Mouse (Mus musculus) hindbrain, postnatal 0 days (tissue): Measurements from ENCODE around the gene Mrvi1. TPM values are rescaled to one million over a fixed set of nuclear protein-coding genes. Genes with fewer than 3 reads are reported as not detected.

ENCODE experiments used
- ATAC-seq: fragments of 200-750 bp; cut with Nextera tagmentation; 2 replicates; pipeline ENCODE4 v1.8.0; 2017; ENCODE audit warnings: mild to moderate bottlenecking, moderate TSS enrichment, moderate library complexity
- DNase-seq: peaks from one replicate; pipeline ENCODE4 v3.0.0-alpha.2; 2015; ENCODE audit warnings: low spot score
- H3K27ac ChIP-seq: fragments of 300-500 bp; sonication (generic); 2 replicates; pipeline ENCODE4 v1.5.1; 2014; ENCODE audit warnings: mild to moderate bottlenecking
- H3K27me3 ChIP-seq: fragments of 300-500 bp; sonication (generic); 2 replicates; pipeline ENCODE4 v1.6.1; 2014; ENCODE audit warnings: low read length, mixed read lengths; ENCODE audit not compliant: insufficient read depth
- H3K36me3 ChIP-seq: fragments of 300-500 bp; sonication (generic); 2 replicates; pipeline ENCODE4 v1.6.1; 2014; ENCODE audit warnings: low read length, mixed read lengths; ENCODE audit not compliant: insufficient read depth
- H3K4me1 ChIP-seq: fragments of 300-500 bp; sonication (generic); 2 replicates; pipeline ENCODE4 v1.6.1; 2014; ENCODE audit warnings: antibody characterized with exemption, low read length, mixed read lengths; ENCODE audit not compliant: insufficient read depth
- H3K4me2 ChIP-seq: fragments of 300-500 bp; sonication (generic); 2 replicates; pipeline ENCODE4 v1.6.1; 2014; ENCODE audit warnings: low read depth, mild to moderate bottlenecking, low read length, moderate library complexity, mixed read lengths
- H3K4me3 ChIP-seq: fragments of 300-500 bp; sonication (generic); 2 replicates; pipeline ENCODE4 v1.5.1; 2014; ENCODE audit warnings: low read length
- H3K9ac ChIP-seq: fragments of 300-500 bp; sonication (generic); replicated peaks from 2 replicates; pipeline ENCODE4 v1.6.1; 2014; ENCODE audit warnings: mild to moderate bottlenecking, low read length, moderate library complexity, mixed read lengths
- H3K9me3 ChIP-seq: fragments of 300-500 bp; sonication (generic); 2 replicates; pipeline ENCODE4 v1.6.1; 2016; ENCODE audit warnings: low read length, mixed read lengths
- CTCF ChIP-seq: IDR thresholded peaks from 2 replicates; pipeline ENCODE4 v1.5.1; 2016; ENCODE audit warnings: antibody characterized with exemption, control low read depth, low read depth
- WGBS: fragments of 180-500 bp; shearing (Covaris S2); extraction: QIAGEN DNeasy Blood & Tissue Kit; methylation state at CpG from one replicate; pipeline ENCODE4 v1.1.7; 2014; 5-methylcytosine and 5-hydroxymethylcytosine counted together
- polyA plus RNA-seq: library from polyadenylated mRNA; unstranded; fragments of >200 nt; fragmentation: Nextera tagmentation; extraction: Ambion mirVana; gene quantifications from 2 replicates; pipeline ENCODE4 v1.2.1, GENCODE M21; 2015
- total RNA-seq: library from RNA; depleted of rRNA; stranded (reverse); fragments of >200 nt; gene quantifications from 2 replicates; pipeline ENCODE4 v1.2.3, GENCODE M21; 2014

Mrvi1 gene
- total and polyA plus RNA-seq, 2 experiments from 2014 or later, result 0.78 to 3.3 TPM

DNA sequence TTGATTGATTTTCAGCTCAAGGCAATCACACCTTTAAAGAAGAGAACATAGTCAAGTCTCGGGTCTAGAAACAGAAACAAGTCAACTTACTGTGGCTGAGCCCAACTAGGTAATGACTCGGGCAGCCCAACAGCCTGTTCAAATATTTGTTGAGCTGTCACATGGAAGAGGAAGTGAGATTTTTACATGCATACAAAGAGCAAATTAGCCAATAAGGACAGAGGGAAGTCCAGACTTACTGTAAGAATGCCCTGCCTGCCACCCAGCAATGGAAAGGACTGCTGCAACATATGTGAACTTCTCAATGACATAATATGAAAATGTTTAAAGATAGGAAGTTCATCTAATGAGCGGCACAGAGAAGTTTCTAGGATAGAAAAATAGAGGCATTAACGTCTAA, 141.9 kb downstream of the Mrvi1 start:
- ATAC-seq (no peak), DNase-seq (no peak)
- Histone ChIP-seq H3K27me3 (no peaks in the 10 kb centered on the region), H3K36me3 (peaks cover 4% of the 10 kb centered on the region; the same call in 1 of the 2 replicates), H3K4me3 (no peak overlapping the region), H3K4me2 (no peak overlapping the region), H3K9me3 (no peaks in the 10 kb centered on the region), H3K4me1 (no peaks in the 10 kb centered on the region), H3K27ac (no peak overlapping the region), H3K9ac (no peak overlapping the region)
- TF ChIP-seq CTCF, result no peak
- WGBS, result 81% methylated on average over 4 of the region's 4 CpGs

DNA sequence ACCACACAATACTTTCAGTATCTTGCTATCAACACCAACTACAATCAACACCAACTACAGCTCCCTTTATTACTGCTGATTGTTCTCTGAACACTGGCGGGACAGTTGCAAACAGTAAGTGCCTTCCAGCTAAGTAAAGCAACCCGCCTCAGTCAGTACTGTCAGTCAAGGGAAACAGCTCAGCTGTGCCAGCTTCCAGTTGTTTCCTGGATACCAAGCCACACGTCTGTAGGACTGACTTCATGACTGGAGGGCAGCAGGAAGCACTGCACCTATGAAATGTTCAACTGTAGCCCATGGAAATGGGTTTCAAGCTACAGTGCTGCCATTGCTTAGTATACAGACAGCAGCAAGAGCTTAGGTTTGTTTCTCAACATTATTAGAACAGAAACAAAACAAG, 147.7 kb downstream of the Mrvi1 start:
- ATAC-seq (no peak), DNase-seq (no peak)
- Histone ChIP-seq H3K36me3 (peaks cover 17% of the 10 kb centered on the region), H3K27me3 (no peaks in the 10 kb centered on the region), H3K9ac (no peak overlapping the region), H3K27ac (no peak overlapping the region), H3K4me3 (no peak overlapping the region), H3K4me1 (no peaks in the 10 kb centered on the region), H3K4me2 (no peak overlapping the region), H3K9me3 (no peaks in the 10 kb centered on the region)
- 60% methylated on average over 3 of the region's 3 CpGs for WGBS
- TF ChIP-seq CTCF, result no peak

DNA sequence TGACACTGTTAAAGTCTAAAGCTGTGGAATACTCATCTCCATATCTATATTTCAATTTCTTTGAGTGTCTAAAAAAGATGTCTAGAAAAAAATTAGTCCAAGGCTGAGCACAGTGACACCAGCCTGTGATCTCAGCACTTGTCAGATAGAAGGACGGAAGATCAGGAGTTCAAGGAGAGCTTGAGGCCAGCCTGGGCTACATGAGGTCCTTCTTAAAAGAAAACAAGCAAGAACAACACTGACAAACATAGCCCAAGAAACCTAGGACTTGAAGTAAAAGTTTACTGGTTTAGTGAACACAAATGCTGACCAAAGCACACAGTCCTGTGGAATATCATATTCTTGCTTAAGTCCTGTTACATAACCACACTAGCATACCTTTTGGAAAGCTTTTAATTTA, 148.2 kb downstream of the Mrvi1 start:
- Histone ChIP-seq H3K27ac (no peak overlapping the region), H3K4me3 (no peak overlapping the region), H3K9me3 (no peaks in the 10 kb centered on the region), H3K4me1 (no peaks in the 10 kb centered on the region), H3K4me2 (no peak overlapping the region), H3K27me3 (no peaks in the 10 kb centered on the region), H3K9ac (no peak overlapping the region), H3K36me3 (peaks cover 17% of the 10 kb centered on the region)
- WGBS, result 100% methylated on average over 1 of the region's 1 CpGs
- ATAC-seq, result no peak
- no peak for TF ChIP-seq CTCF
- no peak for DNase-seq

DNA sequence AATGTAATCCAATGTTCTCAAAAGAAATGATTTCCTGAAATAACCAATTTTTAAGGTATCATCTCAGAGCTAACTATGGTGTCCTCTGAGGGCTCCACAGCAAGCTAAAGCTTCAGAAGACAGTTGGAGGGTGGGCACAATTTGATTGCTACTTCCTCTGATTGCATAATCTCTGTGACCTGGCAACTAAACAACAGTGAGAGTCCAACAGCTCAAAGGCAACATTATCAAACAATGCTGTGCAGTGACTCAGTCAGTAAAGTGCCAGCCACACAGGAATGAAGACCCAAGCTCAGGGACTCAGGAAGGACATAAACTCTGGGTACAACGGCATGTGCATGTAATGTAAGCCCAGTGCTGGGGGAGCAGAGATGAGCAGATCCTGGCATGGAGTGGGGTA, 149.2 kb downstream of the Mrvi1 start:
- TF ChIP-seq CTCF, result no peak
- ATAC-seq, result no peak
- no peak overlapping the region for H3K9ac ChIP-seq
- whole genome bisulfite sequencing, result 100% methylated on average over 1 of the region's 1 CpGs
- no peaks in the 10 kb centered on the region for H3K27me3 ChIP-seq
- no peaks in the 10 kb centered on the region for H3K9me3 ChIP-seq
- H3K27ac ChIP-seq, result no peak overlapping the region
- no peak overlapping the region for H3K4me3 ChIP-seq
- peaks cover 17% of the 10 kb centered on the region for H3K36me3 ChIP-seq
- H3K4me1 ChIP-seq, result no peaks in the 10 kb centered on the region
- no peak for DNase-seq
- no peak overlapping the region for H3K4me2 ChIP-seq

GRCm38 (mm10) chr7:110823995-110824953, 158.0 kb downstream of the Mrvi1 start:
- Histone ChIP-seq H3K4me3 (no peak overlapping the region), H3K9me3 (no peaks in the 10 kb centered on the region), H3K9ac (no peak overlapping the region), H3K4me1 (no peaks in the 10 kb centered on the region), H3K27ac (no peak overlapping the region), H3K36me3 (peaks cover 16% of the 10 kb centered on the region), H3K27me3 (no peaks in the 10 kb centered on the region), H3K4me2 (no peak overlapping the region)
- DNase-seq (no peak), ATAC-seq (no peak)
- no peak for TF ChIP-seq CTCF
- WGBS, result 79% methylated on average over 8 of the region's 8 CpGs

- no peaks in the 10 kb centered on the region for H3K4me1 ChIP-seq
- no peak overlapping the region for H3K4me2 ChIP-seq
- 60% methylated on average over 4 of the region's 4 CpGs for WGBS
- no peak overlapping the region for H3K27ac ChIP-seq
- no peak overlapping the region for H3K4me3 ChIP-seq
- no peak overlapping the region for H3K9ac ChIP-seq
- H3K36me3 ChIP-seq, result peaks cover 16% of the 10 kb centered on the region
- no peak for TF ChIP-seq CTCF
- DNase-seq, result peak; percentile 28
- no peaks in the 10 kb centered on the region for H3K9me3 ChIP-seq
- H3K27me3 ChIP-seq, result no peaks in the 10 kb centered on the region
- ATAC-seq, result no peak
These were observed 158.7 kb downstream of the Mrvi1 start for GRCm38 (mm10) chr7:110823593-110823992.

GRCm38 (mm10) chr7:110823076-110823475, 159.2 kb downstream of the Mrvi1 start:
- ATAC-seq (no peak), DNase-seq (no peak)
- WGBS, result 87% methylated on average over 8 of the region's 8 CpGs
- Histone ChIP-seq H3K4me3 (no peak overlapping the region), H3K4me1 (no peaks in the 10 kb centered on the region), H3K36me3 (peaks cover 16% of the 10 kb centered on the region), H3K9me3 (no peaks in the 10 kb centered on the region), H3K27me3 (no peaks in the 10 kb centered on the region), H3K9ac (no peak overlapping the region), H3K27ac (no peak overlapping the region), H3K4me2 (no peak overlapping the region)
- TF ChIP-seq CTCF, result no peak
